Mouse (Mus musculus): Measurements from ENCODE around the gene Ulk4. TPM values are rescaled to one million over a fixed set of nuclear protein-coding genes. Genes with fewer than 3 reads are reported as not detected.

Ulk4 gene
- polyA plus RNA-seq, 1 experiment from 2014 or later, result 65.6 TPM

- Histone ChIP-seq H3K27ac (no peak overlapping the region), H3K4me1 (replicated peaks; ENCODE audit: control insufficient read depth, insufficient read depth, low read length) (peaks cover 2% of the 10 kb centered on the region), H3K4me2 (replicated peaks) (no peak overlapping the region), H3K4me3 (replicated peaks; ENCODE audit: low read length) (no peak overlapping the region), H3K9ac (no peak overlapping the region), H3K9me3 (ENCODE audit: control insufficient read depth, low read length) (peaks cover 4% of the 10 kb centered on the region; the same call in 1 of the 2 replicates), H3K27me3 (ENCODE audit: control insufficient read depth, insufficient read depth, low read length) (no peaks in the 10 kb centered on the region), H3K36me3 (replicated peaks; ENCODE audit: control insufficient read depth, insufficient read depth) (no peaks in the 10 kb centered on the region)
- DNase-seq (ENCODE audit: low spot score), result no peak
- no peak for ATAC-seq (ENCODE audit: low FRiP score)
- 92% methylated on average over 7 of the region's 7 CpGs for WGBS
Observed at GRCm38 (mm10) chr9:121293187-121293586, 16.2 kb upstream of the Ulk4 start.

GRCm38 (mm10) chr9:121291275-121291674 is 14.3 kb upstream of the Ulk4 start:
- H3K4me1 ChIP-seq (replicated peaks; ENCODE audit: control insufficient read depth, insufficient read depth, low read length), result no peaks in the 10 kb centered on the region
- no peaks in the 10 kb centered on the region for H3K27me3 ChIP-seq (ENCODE audit: control insufficient read depth, insufficient read depth, low read length)
- no peak overlapping the region for H3K4me3 ChIP-seq (replicated peaks; ENCODE audit: low read length)
- H3K36me3 ChIP-seq (replicated peaks; ENCODE audit: control insufficient read depth, insufficient read depth), result no peaks in the 10 kb centered on the region
- ATAC-seq (ENCODE audit: low FRiP score) (no peak), DNase-seq (ENCODE audit: low spot score) (no peak)
- peaks cover 4% of the 10 kb centered on the region; the same call in 1 of the 2 replicates for H3K9me3 ChIP-seq (ENCODE audit: control insufficient read depth, low read length)
- no peak overlapping the region for H3K9ac ChIP-seq
- WGBS, result 84% methylated on average over 2 of the region's 2 CpGs
- H3K27ac ChIP-seq, result no peak overlapping the region
- H3K4me2 ChIP-seq (replicated peaks), result no peak overlapping the region

GRCm38 (mm10) chr9:121286325-121286901 is 9.4 kb upstream of the Ulk4 start:
- no peaks in the 10 kb centered on the region for H3K27me3 ChIP-seq (ENCODE audit: control insufficient read depth, insufficient read depth, low read length)
- H3K9me3 ChIP-seq (ENCODE audit: control insufficient read depth, low read length), result peaks cover 10% of the 10 kb centered on the region; the same call in 1 of the 2 replicates
- no peak for ATAC-seq (ENCODE audit: low FRiP score)
- H3K4me2 ChIP-seq (replicated peaks), result peak overlapping the region; percentile 59
- 75% methylated on average over 3 of the region's 3 CpGs for WGBS
- no peak for DNase-seq (ENCODE audit: low spot score)
- H3K4me1 ChIP-seq (replicated peaks; ENCODE audit: control insufficient read depth, insufficient read depth, low read length), result no peaks in the 10 kb centered on the region; the same call in 1 of the 2 replicates
- no peaks in the 10 kb centered on the region for H3K36me3 ChIP-seq (replicated peaks; ENCODE audit: control insufficient read depth, insufficient read depth)
- no peak overlapping the region for H3K27ac ChIP-seq
- peak overlapping the region; percentile 36 for H3K4me3 ChIP-seq (replicated peaks; ENCODE audit: low read length)
- peak overlapping the region; percentile 41 for H3K9ac ChIP-seq

- no peak overlapping the region for H3K27ac ChIP-seq
- H3K4me3 ChIP-seq (replicated peaks; ENCODE audit: low read length), result peak overlapping the region; percentile 36
- no peaks in the 10 kb centered on the region; the same call in 1 of the 2 replicates for H3K4me1 ChIP-seq (replicated peaks; ENCODE audit: control insufficient read depth, insufficient read depth, low read length)
- H3K27me3 ChIP-seq (ENCODE audit: control insufficient read depth, insufficient read depth, low read length), result no peaks in the 10 kb centered on the region
- peak overlapping the region; percentile 59 for H3K4me2 ChIP-seq (replicated peaks)
- H3K9ac ChIP-seq, result peak overlapping the region; percentile 41
- peak; percentile 63 for DNase-seq (ENCODE audit: low spot score)
- WGBS, result 21% methylated on average over 29 of the region's 29 CpGs
- H3K9me3 ChIP-seq (ENCODE audit: control insufficient read depth, low read length), result peaks cover 10% of the 10 kb centered on the region; the same call in 1 of the 2 replicates
- ATAC-seq (ENCODE audit: low FRiP score), result peak; percentile 70
- H3K36me3 ChIP-seq (replicated peaks; ENCODE audit: control insufficient read depth, insufficient read depth), result no peaks in the 10 kb centered on the region
Observed at GRCm38 (mm10) chr9:121285341-121286324, 8.6 kb upstream of the Ulk4 start.

GRCm38 (mm10) chr9:121284422-121284821 is 7.4 kb upstream of the Ulk4 start:
- 92% methylated on average over 3 of the region's 3 CpGs for WGBS
- no peak overlapping the region for H3K9ac ChIP-seq
- H3K27ac ChIP-seq, result no peak overlapping the region
- H3K4me2 ChIP-seq (replicated peaks), result no peak overlapping the region
- ATAC-seq (ENCODE audit: low FRiP score) (no peak), DNase-seq (ENCODE audit: low spot score) (no peak)
- no peak overlapping the region for H3K4me3 ChIP-seq (replicated peaks; ENCODE audit: low read length)
- H3K27me3 ChIP-seq (ENCODE audit: control insufficient read depth, insufficient read depth, low read length), result no peaks in the 10 kb centered on the region
- no peaks in the 10 kb centered on the region for H3K36me3 ChIP-seq (replicated peaks; ENCODE audit: control insufficient read depth, insufficient read depth)
- no peaks in the 10 kb centered on the region; the same call in 1 of the 2 replicates for H3K4me1 ChIP-seq (replicated peaks; ENCODE audit: control insufficient read depth, insufficient read depth, low read length)
- H3K9me3 ChIP-seq (ENCODE audit: control insufficient read depth, low read length), result 0 out of 2 replicates have a peak, but pooled peaks cover 6% of the 10 kb centered on the region

- no peak overlapping the region for H3K9ac ChIP-seq
- H3K4me2 ChIP-seq (replicated peaks), result no peak overlapping the region
- H3K4me3 ChIP-seq (replicated peaks; ENCODE audit: low read length), result no peak overlapping the region
- 96% methylated on average over 6 of the region's 6 CpGs for WGBS
- H3K27ac ChIP-seq, result no peak overlapping the region
- DNase-seq (ENCODE audit: low spot score) (no peak), ATAC-seq (ENCODE audit: low FRiP score) (no peak)
- no peaks in the 10 kb centered on the region for H3K27me3 ChIP-seq (ENCODE audit: control insufficient read depth, insufficient read depth, low read length)
- H3K4me1 ChIP-seq (replicated peaks; ENCODE audit: control insufficient read depth, insufficient read depth, low read length), result no peaks in the 10 kb centered on the region; the same call in 1 of the 2 replicates
- no peaks in the 10 kb centered on the region for H3K36me3 ChIP-seq (replicated peaks; ENCODE audit: control insufficient read depth, insufficient read depth)
- 0 out of 2 replicates have a peak, but pooled peaks cover 6% of the 10 kb centered on the region for H3K9me3 ChIP-seq (ENCODE audit: control insufficient read depth, low read length)
Observed at GRCm38 (mm10) chr9:121283620-121284185, 6.7 kb upstream of the Ulk4 start.

GRCm38 (mm10) chr9:121281891-121282290 is 4.9 kb upstream of the Ulk4 start:
- Histone ChIP-seq H3K27me3 (ENCODE audit: control insufficient read depth, insufficient read depth, low read length) (no peaks in the 10 kb centered on the region), H3K27ac (no peak overlapping the region), H3K36me3 (replicated peaks; ENCODE audit: control insufficient read depth, insufficient read depth) (no peaks in the 10 kb centered on the region), H3K4me1 (replicated peaks; ENCODE audit: control insufficient read depth, insufficient read depth, low read length) (peaks cover 6% of the 10 kb centered on the region; the same call in 1 of the 2 replicates), H3K4me2 (replicated peaks) (no peak overlapping the region), H3K9me3 (ENCODE audit: control insufficient read depth, low read length) (0 out of 2 replicates have a peak, but pooled peaks cover 6% of the 10 kb centered on the region), H3K4me3 (replicated peaks; ENCODE audit: low read length) (no peak overlapping the region), H3K9ac (no peak overlapping the region)
- DNase-seq (ENCODE audit: low spot score), result no peak
- 84% methylated on average over 6 of the region's 6 CpGs for WGBS
- no peak for ATAC-seq (ENCODE audit: low FRiP score)

GRCm38 (mm10) chr9:121279216-121279615 is 2.2 kb upstream of the Ulk4 start:
- Histone ChIP-seq H3K4me2 (replicated peaks) (no peak overlapping the region), H3K4me3 (replicated peaks; ENCODE audit: low read length) (no peak overlapping the region), H3K4me1 (replicated peaks; ENCODE audit: control insufficient read depth, insufficient read depth, low read length) (peaks cover 14% of the 10 kb centered on the region; the same call in 1 of the 2 replicates), H3K27me3 (ENCODE audit: control insufficient read depth, insufficient read depth, low read length) (no peaks in the 10 kb centered on the region), H3K27ac (no peak overlapping the region), H3K9ac (no peak overlapping the region), H3K36me3 (replicated peaks; ENCODE audit: control insufficient read depth, insufficient read depth) (no peaks in the 10 kb centered on the region), H3K9me3 (ENCODE audit: control insufficient read depth, low read length) (0 out of 2 replicates have a peak, but pooled peaks cover 6% of the 10 kb centered on the region)
- no peak for DNase-seq (ENCODE audit: low spot score)
- 83% methylated on average over 5 of the region's 5 CpGs for WGBS
- no peak for ATAC-seq (ENCODE audit: low FRiP score)

GRCm38 (mm10) chr9:121276745-121277117 is 266 bp downstream of the Ulk4 start:
- H3K27me3 ChIP-seq (ENCODE audit: control insufficient read depth, insufficient read depth, low read length), result no peaks in the 10 kb centered on the region
- H3K4me3 ChIP-seq (replicated peaks; ENCODE audit: low read length), result peak overlapping the region; percentile 62
- peaks cover 14% of the 10 kb centered on the region; the same call in 1 of the 2 replicates for H3K4me1 ChIP-seq (replicated peaks; ENCODE audit: control insufficient read depth, insufficient read depth, low read length)
- H3K9me3 ChIP-seq (ENCODE audit: control insufficient read depth, low read length), result no peaks in the 10 kb centered on the region
- no peaks in the 10 kb centered on the region for H3K36me3 ChIP-seq (replicated peaks; ENCODE audit: control insufficient read depth, insufficient read depth)
- peak overlapping the region; percentile 73 for H3K4me2 ChIP-seq (replicated peaks)
- no peak overlapping the region for H3K27ac ChIP-seq
- H3K9ac ChIP-seq, result peak overlapping the region; percentile 54
- no peak for ATAC-seq (ENCODE audit: low FRiP score)
- WGBS, result 18% methylated on average over 15 of the region's 15 CpGs
- DNase-seq (ENCODE audit: low spot score), result no peak

All from hindbrain, embryonic 14.5 days (tissue).